In the genomic region with DNA sequence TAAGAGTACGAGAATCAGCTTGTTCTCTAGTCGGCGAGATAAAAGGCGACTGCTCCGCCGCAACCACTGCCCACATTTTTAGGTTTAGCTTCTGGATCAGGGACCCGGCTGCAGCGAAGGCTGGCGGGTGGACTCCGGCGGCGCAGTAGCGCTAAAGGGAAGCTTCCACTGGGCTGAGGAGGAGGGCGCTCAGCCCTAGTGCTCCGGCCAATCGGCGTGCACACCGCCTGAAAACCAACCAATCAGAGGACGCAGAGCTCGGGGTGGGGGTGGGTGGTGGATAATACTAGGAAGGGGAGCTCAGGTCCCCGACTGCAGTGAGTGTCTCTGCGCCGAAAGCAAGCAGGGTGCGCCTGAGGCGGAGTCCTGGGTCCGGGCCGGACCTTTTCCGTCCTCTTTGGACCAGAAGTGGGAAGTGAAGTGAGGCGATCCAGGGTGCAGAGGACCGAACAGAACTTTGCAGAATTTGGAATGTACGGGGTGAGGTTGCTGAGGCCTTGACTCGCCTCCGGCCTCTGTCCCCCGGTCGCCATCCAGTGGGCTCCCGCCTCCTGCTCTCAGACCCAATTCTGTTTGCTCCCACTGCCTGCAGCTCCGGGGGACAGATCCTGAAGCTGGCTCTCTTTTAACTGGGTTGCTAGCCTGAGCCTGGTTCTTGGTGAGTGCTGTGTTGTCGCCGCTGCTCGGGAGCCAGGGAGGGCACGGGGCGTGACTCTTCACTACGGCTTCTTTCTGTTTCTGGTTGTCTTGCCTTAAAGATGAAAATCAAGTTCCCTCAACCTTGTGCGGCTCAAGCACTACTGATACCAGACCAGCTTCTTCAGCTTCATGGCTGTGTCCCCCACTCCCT, we compare ENCODE assay signal across 8 mouse cellular contexts. TPM values are rescaled to one million over a fixed set of nuclear protein-coding genes. Genes with fewer than 3 reads are reported as not detected.
DNase-seq lines count a peak whose midpoint lies in the region; ATAC-seq and TF ChIP-seq lines count a peak whose summit lies in the region.

Gene Dmrt2, plus strand, starts transcription at position 311 of the 850 bp plus-strand sequence.

- TF ChIP-seq POLR2A in spleen, adult 2 months (IDR thresholded peaks at IDR 0.05; ENCODE audit: low read depth, low read length): no peak

- H3K4me3 ChIP-seq in spleen, adult 2 months (ENCODE audit: extremely low read depth, insufficient read depth, insufficient read length): peak within 1 kb of the TSS; percentile 22; the same call in 1 of the 2 replicates
- peak within 1 kb of the TSS; percentile 49 for H3K4me3 ChIP-seq in embryonic facial prominence, embryonic 13.5 days
- peak within 1 kb of the TSS; percentile 56 for H3K4me3 ChIP-seq in heart, embryonic 11.5 days (ENCODE audit: low read depth, low read length)
- H3K4me3 ChIP-seq in liver, embryonic 13.5 days (replicated peaks): peak within 1 kb of the TSS; percentile 53

- no peak for TF ChIP-seq CTCF in spleen, adult 2 months (IDR thresholded peaks at IDR 0.05; ENCODE audit: extremely low read depth, insufficient read depth, insufficient read length, insufficient replicate concordance)

- ATAC-seq in embryonic facial prominence, embryonic 13.5 days (ENCODE audit: insufficient number of reproducible peaks, insufficient read depth, low FRiP score, low TSS enrichment, low read depth): peak; percentile 90
- peak; percentile 90 for ATAC-seq in heart, embryonic 11.5 days (replicated peaks; ENCODE audit: insufficient number of reproducible peaks, low FRiP score, low TSS enrichment)
- ATAC-seq in liver, embryonic 13.5 days (ENCODE audit: low read depth): peak; percentile 86

- peak within 1 kb of the TSS; percentile 75 for H3K4me2 ChIP-seq in embryonic facial prominence, embryonic 13.5 days
- H3K4me2 ChIP-seq in heart, embryonic 11.5 days: peak within 1 kb of the TSS; percentile 91
- peak within 1 kb of the TSS; percentile 66 for H3K4me2 ChIP-seq in liver, embryonic 13.5 days

- H3K9ac ChIP-seq in embryonic facial prominence, embryonic 13.5 days: peak within 1 kb of the TSS; percentile 70
- H3K9ac ChIP-seq in heart, embryonic 11.5 days (ENCODE audit: low read depth, low read length): 0 out of 2 replicates have a peak within 1 kb of the TSS, but pooled peaks have one; percentile 22
- 0 out of 2 replicates have a peak within 1 kb of the TSS, but pooled peaks have one; percentile 9 for H3K9ac ChIP-seq in liver, embryonic 13.5 days

- H3K27me3 ChIP-seq in spleen, adult 2 months (ENCODE audit: control insufficient read depth, insufficient read depth, low read length): peaks cover 26% of the 10 kb centered on the region
- peaks cover 99% of the 10 kb centered on the region for H3K27me3 ChIP-seq in embryonic facial prominence, embryonic 13.5 days
- H3K27me3 ChIP-seq in heart, embryonic 11.5 days (ENCODE audit: control insufficient read depth, insufficient read depth, low read length): peaks cover 95% of the 10 kb centered on the region
- peaks cover 97% of the 10 kb centered on the region for H3K27me3 ChIP-seq in liver, embryonic 13.5 days

- no peaks in the 10 kb centered on the region for H3K9me3 ChIP-seq in embryonic facial prominence, embryonic 13.5 days
- H3K9me3 ChIP-seq in heart, embryonic 11.5 days (replicated peaks; ENCODE audit: control insufficient read depth, low read length): no peaks in the 10 kb centered on the region
- no peaks in the 10 kb centered on the region for H3K9me3 ChIP-seq in liver, embryonic 13.5 days (replicated peaks)

- no peaks in the 10 kb centered on the region; the same call in none of the 2 replicates for H3K4me1 ChIP-seq in spleen, adult 2 months (ENCODE audit: control insufficient read depth, insufficient read depth, insufficient read length)
- H3K4me1 ChIP-seq in embryonic facial prominence, embryonic 13.5 days: peaks cover 26% of the 10 kb centered on the region
- peaks cover 10% of the 10 kb centered on the region for H3K4me1 ChIP-seq in heart, embryonic 11.5 days (ENCODE audit: control insufficient read depth, insufficient read depth, low read length)
- H3K4me1 ChIP-seq in liver, embryonic 13.5 days (replicated peaks): peaks cover 7% of the 10 kb centered on the region

- 1% methylated on average over 44 of the region's 44 CpGs for WGBS in spleen, adult 2 months
- under 1% methylated on average over 44 of the region's 44 CpGs for WGBS in embryonic facial prominence, embryonic 13.5 days
- under 1% methylated on average over 44 of the region's 44 CpGs for WGBS in heart, embryonic 11.5 days (ENCODE audit: insufficient replicate concordance)
- WGBS in liver, embryonic 13.5 days (ENCODE audit: insufficient replicate concordance): under 1% methylated on average over 44 of the region's 44 CpGs

- H3K27ac ChIP-seq in spleen, adult 2 months (ENCODE audit: insufficient read depth, low read length): no peak within 1 kb of the TSS
- no peak within 1 kb of the TSS for H3K27ac ChIP-seq in embryonic facial prominence, embryonic 13.5 days
- H3K27ac ChIP-seq in heart, embryonic 11.5 days (ENCODE audit: low read depth, low read length): no peak within 1 kb of the TSS
- H3K27ac ChIP-seq in liver, embryonic 13.5 days: no peak within 1 kb of the TSS

- peak in 1 of 2 experiments; percentile 12 for DNase-seq in spleen, adult 2 months (ENCODE audit: low read depth in 1 of 2, low spot score in 2 of 2)
- DNase-seq in spleen, postnatal 14 days (ENCODE audit: low spot score in 2 of 2): no peak
- DNase-seq in kidney, adult 9 months: peak; percentile 31
- peak; percentile 16 for DNase-seq in liver, embryonic 13.5 days
- DNase-seq in neural tube, embryonic 10.5 days (ENCODE audit: extremely low spot score, low spot score): peak; percentile 90
- DNase-seq in testis, postnatal 14 days (ENCODE audit: low spot score): peak; percentile 83

- no peaks in the 10 kb centered on the region for H3K36me3 ChIP-seq in spleen, adult 2 months (ENCODE audit: control insufficient read depth, insufficient read depth, low read length)
- no peaks in the 10 kb centered on the region for H3K36me3 ChIP-seq in embryonic facial prominence, embryonic 13.5 days
- H3K36me3 ChIP-seq in heart, embryonic 11.5 days (ENCODE audit: control insufficient read depth, insufficient read depth, low read length): no peaks in the 10 kb centered on the region
- H3K36me3 ChIP-seq in liver, embryonic 13.5 days: no peaks in the 10 kb centered on the region

RNA-seq across cellular contexts. Expression of gene Dmrt2, which starts in this region (rescaled TPM):
- 0.07 and 0.09 TPM in 2 replicates for polyA plus RNA-seq in spleen, adult 2 months (2012; rRNA removed)
- polyA plus RNA-seq in embryonic facial prominence, embryonic 13.5 days (2015; fragmentation: Nextera tagmentation; extraction: Ambion mirVana): 8.7 and 11.5 TPM in 2 replicates
- 0.72 and 0.79 TPM in 2 replicates for polyA plus RNA-seq in heart, embryonic 11.5 days (2014; fragmentation: Nextera tagmentation; extraction: Ambion mirVana)
- 0.45 and 0.50 TPM in 2 replicates for polyA plus RNA-seq in liver, embryonic 13.5 days (2015; fragmentation: Nextera tagmentation; extraction: Ambion mirVana)

Comparison
In these comparisons a context has a peak if more than half of its experiments do, and no peak if none do; other contexts are left out.
1. Peak in ATAC-seq, H3K4me3 ChIP-seq, H3K9ac ChIP-seq and H3K4me2 ChIP-seq in heart, embryonic 11.5 days; RNA of the gene not detected or under 1 TPM.
2. Peak in DNase-seq, ATAC-seq, H3K4me3 ChIP-seq, H3K9ac ChIP-seq and H3K4me2 ChIP-seq in liver, embryonic 13.5 days; RNA of the gene not detected or under 1 TPM.
3. DNase-seq: peak in kidney, adult 9 months (single experiment), neural tube, embryonic 10.5 days (single experiment) and testis, postnatal 14 days (single experiment); none in spleen, postnatal 14 days (0 of 2).
4. H3K9ac ChIP-seq: peak in every context shown above with its lines; median percentile 70 in embryonic facial prominence, embryonic 13.5 days; 22 in heart, embryonic 11.5 days; 9 in liver, embryonic 13.5 days.
5. Peak in every context shown above with its lines, with median percentiles within 50 percentile points of each other: H3K4me3 ChIP-seq, ATAC-seq and H3K4me2 ChIP-seq.